Mouse (Mus musculus) lung, embryonic 15.5 days (tissue): ENCODE results near the gene Stap1. TPM values are rescaled to one million over a fixed set of nuclear protein-coding genes. Genes with fewer than 3 reads are reported as not detected.

Experiments
- polyA plus RNA-seq: library from polyadenylated mRNA; unstranded; fragments of >200 nt; fragmentation: Nextera tagmentation; extraction: Ambion mirVana; gene quantifications from 2 replicates; pipeline ENCODE4 v1.2.1, GENCODE M21; 2015

Gene Stap1
- polyA plus RNA-seq, 1 experiment from 2014 or later: 1.4 TPM

Other genes with a start within 250 kb of the Stap1 start
- gene Cenpc1, start 6.2 kb upstream of the Stap1 start, polyA plus RNA-seq: 35.5 and 38.5 TPM in 2 replicates
- gene Uba6, start 101.1 kb downstream of the Stap1 start, polyA plus RNA-seq: 10.2 and 11.4 TPM in 2 replicates
- 0.06 TPM in 1 of 2 replicates, not detected in the other for gene Gnrhr, start 126.2 kb downstream of the Stap1 start, polyA plus RNA-seq
- not detected in 2 replicates for gene Tmprss11c, start 217.6 kb downstream of the Stap1 start, polyA plus RNA-seq